In the genomic region with DNA sequence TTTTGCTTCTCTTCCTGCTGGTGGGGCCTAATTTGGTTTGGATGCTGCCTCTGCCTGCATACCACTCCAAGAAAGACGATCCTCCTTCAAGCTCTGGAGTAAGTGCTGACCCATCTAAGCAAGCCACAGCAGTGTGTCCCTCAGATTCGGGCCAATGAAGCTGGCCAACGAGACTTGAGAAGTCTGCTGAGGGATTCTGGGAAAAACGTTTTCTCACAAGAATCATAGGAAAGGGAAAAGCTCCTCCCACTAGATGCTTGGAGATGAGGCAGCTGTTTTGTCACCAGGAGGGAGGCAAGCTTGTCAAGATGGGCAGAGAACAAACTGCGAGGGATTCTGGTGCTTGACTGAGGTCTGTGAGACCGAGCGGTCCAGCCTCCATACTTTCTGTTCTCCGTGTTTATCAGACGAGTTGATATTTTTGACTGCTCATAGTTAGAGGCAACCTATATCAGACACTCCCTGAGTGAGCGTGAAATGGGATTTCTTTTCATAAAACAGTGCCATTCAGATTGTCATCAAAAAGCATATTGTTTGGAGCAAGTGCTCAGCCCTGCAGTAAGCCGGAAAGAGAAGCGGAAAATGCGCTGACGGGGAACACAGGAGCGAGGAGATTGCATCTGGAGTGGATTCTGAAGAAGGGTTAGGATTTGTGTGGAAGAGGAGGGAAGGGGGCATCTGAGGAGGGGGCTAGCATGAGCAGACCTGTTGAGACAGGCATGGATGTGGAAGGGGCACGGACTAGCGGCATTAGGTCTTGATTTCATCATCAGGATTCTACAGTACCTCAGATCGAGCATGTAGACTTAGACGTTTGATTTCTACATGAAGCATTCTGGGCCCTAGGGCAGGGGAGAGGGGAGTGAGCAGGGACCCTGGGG, we compare ENCODE assay signal across 10 mouse cellular contexts. TPM values are rescaled to one million over a fixed set of nuclear protein-coding genes. Genes with fewer than 3 reads are reported as not detected.
DNase-seq lines count a peak whose midpoint lies in the region; ATAC-seq and TF ChIP-seq lines count a peak whose summit lies in the region.
"Had no signal": no experiment of that assay in that cellular context is flagged by ENCODE, and none has a peak within 500 bp of the region (broad histone marks: within the 10 kb centered on the region; RNA-seq: fewer than 3 reads in every experiment).

No protein-coding gene starts in this region.

- peak overlapping the region; percentile 49; the same call in 1 of the 2 replicates for H3K27ac ChIP-seq in intestine, embryonic 16.5 days (ENCODE audit: low read length)
- H3K27ac ChIP-seq in intestine, postnatal 0 days (ENCODE audit: low read depth, low read length) = no peak overlapping the region; the same call in 1 of the 2 replicates
- H3K27ac ChIP-seq in hindbrain, embryonic 14.5 days = peak overlapping the region; percentile 15
- H3K27ac ChIP-seq in neural tube, embryonic 12.5 days = 0 out of 2 replicates have a peak overlapping the region, but pooled peaks have one; percentile 20
- no peak overlapping the region for H3K27ac ChIP-seq in kidney, adult 2 months (ENCODE audit: insufficient read depth, low read depth, low read length)

- TF ChIP-seq CTCF in intestine, postnatal 0 days (IDR thresholded peaks at IDR 0.05; ENCODE audit: low read depth) = no peak
- TF ChIP-seq CTCF in kidney, adult 2 months (conservative IDR thresholded peaks at IDR 0.05; ENCODE audit: insufficient read depth, insufficient read length, low read depth, low read length) = no peak

- H3K27me3 ChIP-seq in intestine, embryonic 16.5 days (replicated peaks; ENCODE audit: control insufficient read depth, insufficient read depth, low read length) = no peaks in the 10 kb centered on the region
- H3K27me3 ChIP-seq in intestine, postnatal 0 days (replicated peaks; ENCODE audit: control insufficient read depth, insufficient read depth, low read length) = no peaks in the 10 kb centered on the region
- H3K27me3 ChIP-seq in hindbrain, embryonic 14.5 days (ENCODE audit: control insufficient read depth, insufficient read depth, low read length) = no peaks in the 10 kb centered on the region
- no peaks in the 10 kb centered on the region for H3K27me3 ChIP-seq in neural tube, embryonic 12.5 days (replicated peaks)
- no peaks in the 10 kb centered on the region for H3K27me3 ChIP-seq in kidney, adult 2 months (replicated peaks; ENCODE audit: control insufficient read depth, insufficient read depth, low read length)

- WGBS in intestine, embryonic 16.5 days = 64% methylated on average over 19 of the region's 19 CpGs
- WGBS in intestine, postnatal 0 days = 66% methylated on average over 19 of the region's 19 CpGs
- WGBS in hindbrain, embryonic 14.5 days = 48% methylated on average over 19 of the region's 19 CpGs
- 64% methylated on average over 19 of the region's 19 CpGs for WGBS in neural tube, embryonic 12.5 days
- WGBS in kidney, adult 2 months = 81% methylated on average over 19 of the region's 19 CpGs

- DNase-seq in heart, adult 11 months = peak; percentile 98
- DNase-seq in hindbrain, embryonic 14.5 days (ENCODE audit: low spot score) = no peak
- no peak for DNase-seq in ovary, postnatal 36 days (ENCODE audit: low spot score)
- DNase-seq in testis, postnatal 10 days (ENCODE audit: low spot score) = no peak
- no peak for DNase-seq in kidney, adult 2 months
- DNase-seq: cerebellum, adult 11-12 months; thymus, postnatal 25 days had no signal

- H3K36me3 ChIP-seq in intestine, embryonic 16.5 days (ENCODE audit: control insufficient read depth, insufficient read depth, low read length) = no peaks in the 10 kb centered on the region
- H3K36me3 ChIP-seq in intestine, postnatal 0 days (ENCODE audit: control insufficient read depth, insufficient read depth) = no peaks in the 10 kb centered on the region
- no peaks in the 10 kb centered on the region for H3K36me3 ChIP-seq in hindbrain, embryonic 14.5 days (replicated peaks; ENCODE audit: control insufficient read depth, insufficient read depth)
- no peaks in the 10 kb centered on the region for H3K36me3 ChIP-seq in neural tube, embryonic 12.5 days
- H3K36me3 ChIP-seq in kidney, adult 2 months (ENCODE audit: control insufficient read depth, insufficient read depth, low read length) = no peaks in the 10 kb centered on the region

- H3K4me3 ChIP-seq in intestine, embryonic 16.5 days (ENCODE audit: low read length) = no peak overlapping the region
- H3K4me3 ChIP-seq in intestine, postnatal 0 days (ENCODE audit: low read depth, low read length) = no peak overlapping the region
- no peak overlapping the region for H3K4me3 ChIP-seq in hindbrain, embryonic 14.5 days (replicated peaks; ENCODE audit: low read length)
- H3K4me3 ChIP-seq in neural tube, embryonic 12.5 days = no peak overlapping the region
- no peak overlapping the region for H3K4me3 ChIP-seq in kidney, adult 2 months (ENCODE audit: insufficient read depth, low read depth, low read length)

- H3K4me2 ChIP-seq in intestine, embryonic 16.5 days (ENCODE audit: low read depth, low read length) = no peak overlapping the region
- no peak overlapping the region for H3K4me2 ChIP-seq in intestine, postnatal 0 days (replicated peaks; ENCODE audit: low read depth)
- H3K4me2 ChIP-seq in hindbrain, embryonic 14.5 days (replicated peaks) = peak overlapping the region; percentile 11
- no peak overlapping the region; the same call in 1 of the 2 replicates for H3K4me2 ChIP-seq in neural tube, embryonic 12.5 days (replicated peaks)

- no peaks in the 10 kb centered on the region for H3K9me3 ChIP-seq in intestine, embryonic 16.5 days (ENCODE audit: control insufficient read depth, low read length)
- no peaks in the 10 kb centered on the region for H3K9me3 ChIP-seq in intestine, postnatal 0 days (ENCODE audit: control insufficient read depth)
- H3K9me3 ChIP-seq in hindbrain, embryonic 14.5 days (ENCODE audit: control insufficient read depth, low read length) = no peaks in the 10 kb centered on the region
- H3K9me3 ChIP-seq in neural tube, embryonic 12.5 days = no peaks in the 10 kb centered on the region

- no peak overlapping the region for H3K9ac ChIP-seq in intestine, embryonic 16.5 days (ENCODE audit: low read depth, low read length)
- no peak overlapping the region for H3K9ac ChIP-seq in intestine, postnatal 0 days (ENCODE audit: low read depth, low read length)
- H3K9ac ChIP-seq in hindbrain, embryonic 14.5 days = no peak overlapping the region
- no peak overlapping the region for H3K9ac ChIP-seq in neural tube, embryonic 12.5 days

- ATAC-seq in intestine, embryonic 16.5 days = no peak
- no peak for ATAC-seq in intestine, postnatal 0 days
- 0 out of 2 replicates have a peak, but pooled peaks have one; percentile 6 for ATAC-seq in hindbrain, embryonic 14.5 days (ENCODE audit: low FRiP score)
- ATAC-seq in neural tube, embryonic 12.5 days (ENCODE audit: low FRiP score, low read depth) = no peak

- no peak for TF ChIP-seq POLR2A in kidney, adult 2 months (IDR thresholded peaks at IDR 0.05; ENCODE audit: low read depth, low read length)

- peaks cover 59% of the 10 kb centered on the region for H3K4me1 ChIP-seq in intestine, embryonic 16.5 days (ENCODE audit: control insufficient read depth, insufficient read depth, low read length)
- H3K4me1 ChIP-seq in intestine, postnatal 0 days (replicated peaks; ENCODE audit: control insufficient read depth, insufficient read depth, low read length) = peaks cover 30% of the 10 kb centered on the region
- peaks cover 76% of the 10 kb centered on the region for H3K4me1 ChIP-seq in hindbrain, embryonic 14.5 days (replicated peaks; ENCODE audit: control insufficient read depth, insufficient read depth, low read length)
- peaks cover 60% of the 10 kb centered on the region for H3K4me1 ChIP-seq in neural tube, embryonic 12.5 days
- H3K4me1 ChIP-seq in kidney, adult 2 months (ENCODE audit: control insufficient read depth, insufficient read depth, low read length) = peaks cover 23% of the 10 kb centered on the region

RNA-seq across cellular contexts. Expression of gene Igsf3, which starts 17.0 kb away (rescaled TPM):
- 17.9 and 19.2 TPM in 2 replicates for polyA plus RNA-seq in intestine, embryonic 16.5 days (2015; fragmentation: Nextera tagmentation; extraction: Ambion mirVana)
- polyA plus RNA-seq in intestine, postnatal 0 days (2015; fragmentation: Nextera tagmentation; extraction: Ambion mirVana) = 13.0 and 14.2 TPM in 2 replicates
- polyA plus RNA-seq in hindbrain, embryonic 14.5 days (2014; fragmentation: Nextera tagmentation; extraction: Ambion mirVana) = 48.8 and 51.7 TPM in 2 replicates
- polyA plus RNA-seq in neural tube, embryonic 12.5 days (2016; fragmentation: Nextera tagmentation; extraction: Ambion mirVana) = 49.8 and 55.0 TPM in 2 replicates
- 2.6 and 2.9 TPM in 2 replicates for polyA plus RNA-seq in kidney, adult 2 months (2012; rRNA removed)

Comparison
In these comparisons a context has a peak if more than half of its experiments do, and no peak if none do; other contexts are left out.
1. H3K27ac ChIP-seq: peak in intestine, embryonic 16.5 days (single experiment), hindbrain, embryonic 14.5 days (single experiment) and neural tube, embryonic 12.5 days (single experiment); none in intestine, postnatal 0 days (single experiment) and kidney, adult 2 months (single experiment).